Mouse (Mus musculus): ENCODE measurements at regions not wholly inside any gene's neighbourhood (a gene's known extent, or its start where the extent isn't known, plus 50 kb on each side); places are given as distances from the start of the nearest gene placed in this dataset.

- intact Hi-C loops (cut with DNase I) = loop anchor here (5.0 to 10.0 kb wide), 3 partner anchors 314 to 708 kb away; partner anchors contain the start of gene Tgfb2
- DNase-seq (ENCODE audit: low spot score in 2 of 2) = peak in 1 of 2 experiments; percentile 18
Measured at GRCm38 (mm10) chr1:186393005-186393404, 275.9 kb upstream of the Lyplal1 start.

GRCm38 (mm10) chr1:186384440-186384839, 267.3 kb upstream of the Lyplal1 start:
- intact Hi-C loops (cut with DNase I) = no loop called here
- no peak for DNase-seq (ENCODE audit: low spot score in 2 of 2)

GRCm38 (mm10) chr1:186383453-186383852, 266.3 kb upstream of the Lyplal1 start:
- no peak for DNase-seq (ENCODE audit: low spot score in 2 of 2)
- intact Hi-C loops (cut with DNase I) = no loop called here

GRCm38 (mm10) chr1:186383006-186383405, 265.9 kb upstream of the Lyplal1 start:
- DNase-seq (ENCODE audit: low spot score in 2 of 2) = no peak
- intact Hi-C loops (cut with DNase I) = no loop called here

- DNase-seq (ENCODE audit: low spot score in 2 of 2) = no peak
- intact Hi-C loops (cut with DNase I) = no loop called here
Measured at GRCm38 (mm10) chr1:186379938-186380847, 263.1 kb upstream of the Lyplal1 start.

DNA sequence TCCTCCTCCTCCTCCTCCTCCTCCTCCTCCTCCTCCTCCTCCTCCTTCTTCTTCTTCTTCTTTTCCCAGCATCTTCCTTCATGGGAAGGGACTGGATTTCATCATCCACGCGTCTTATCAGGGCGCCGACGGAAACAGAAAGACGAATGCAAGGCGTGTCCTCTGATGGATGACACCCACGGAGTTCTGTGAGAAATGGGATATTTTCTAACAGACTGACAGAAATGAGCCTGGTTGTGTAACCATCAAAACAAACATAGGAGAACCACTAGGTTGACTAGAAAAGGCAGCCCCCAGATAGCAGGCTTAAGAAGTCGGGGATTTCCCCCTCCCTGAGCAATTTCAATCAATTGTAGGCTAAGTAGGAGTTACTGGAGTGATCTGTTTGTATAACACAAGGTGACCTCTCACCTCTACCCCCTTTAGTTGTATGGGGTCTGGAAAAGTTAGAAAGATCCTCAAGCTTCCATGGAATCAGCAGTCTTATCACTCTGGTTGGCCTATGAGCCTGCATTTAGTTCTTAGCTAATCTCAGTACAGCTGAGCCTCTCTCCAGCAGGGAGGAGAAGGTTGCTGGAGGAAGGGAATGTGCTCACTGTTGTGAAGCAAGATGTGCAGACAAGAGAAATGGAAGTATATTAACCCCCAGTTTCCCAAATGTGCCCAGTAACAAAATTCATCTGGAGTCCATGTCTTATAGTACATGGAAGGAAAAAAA, 260.0 kb upstream of the Lyplal1 start:
- intact Hi-C loops (cut with DNase I) = no loop called here
- DNase-seq (ENCODE audit: low spot score in 2 of 2) = no peak

DNA sequence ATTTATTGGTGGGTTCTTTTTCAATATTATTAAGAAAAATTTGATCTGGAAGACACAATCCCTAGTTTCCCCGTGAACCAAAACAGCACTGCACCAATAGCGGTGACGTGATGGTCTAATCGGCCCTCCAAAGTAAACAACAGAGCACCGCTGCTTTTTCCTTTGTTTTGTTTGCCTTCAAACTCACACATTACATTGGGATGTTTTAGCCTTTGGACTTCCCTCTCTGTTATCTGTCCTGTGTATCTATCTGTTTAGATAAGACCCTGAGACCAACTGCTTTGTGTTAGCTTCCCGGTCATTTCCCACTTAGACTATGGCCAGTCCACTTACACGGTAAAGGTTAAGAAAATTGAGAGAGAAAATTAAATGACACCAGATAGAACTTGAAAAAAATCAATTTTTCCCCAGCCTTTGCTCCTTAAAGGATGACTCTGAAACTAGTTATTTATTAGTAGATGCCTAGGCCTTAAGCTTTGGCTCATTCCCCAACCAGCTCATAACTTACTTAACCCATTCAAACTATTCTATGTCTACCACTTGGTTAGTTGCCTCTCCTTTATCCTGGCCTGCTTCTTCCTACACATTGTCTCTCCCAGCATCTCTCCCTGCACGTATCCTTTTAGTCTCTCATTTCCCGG, 257.0 kb upstream of the Lyplal1 start:
- intact Hi-C loops (cut with DNase I) = no loop called here
- DNase-seq (ENCODE audit: low spot score in 2 of 2) = no peak

DNA sequence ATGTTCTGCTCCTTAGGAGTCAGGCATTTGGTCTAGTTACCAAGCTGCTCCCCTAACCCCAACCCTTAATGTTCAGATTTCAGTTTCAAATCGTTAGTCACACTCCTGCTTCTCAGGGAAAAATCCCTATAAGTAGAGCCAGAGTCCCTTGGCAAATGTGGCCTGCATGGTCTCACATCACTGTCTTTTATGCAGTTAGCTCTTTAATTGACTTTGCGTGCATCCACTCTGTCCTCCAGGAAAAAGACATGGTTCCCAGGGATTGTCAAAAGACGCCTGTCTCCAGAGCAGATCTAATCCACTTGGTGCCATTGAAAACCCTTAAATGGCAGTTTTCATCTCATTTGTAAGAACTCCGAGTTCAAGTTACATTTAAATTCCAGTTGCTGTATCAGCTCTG, 256.3 kb upstream of the Lyplal1 start:
- intact Hi-C loops (cut with DNase I) = no loop called here
- DNase-seq (ENCODE audit: low spot score in 2 of 2) = no peak

DNA sequence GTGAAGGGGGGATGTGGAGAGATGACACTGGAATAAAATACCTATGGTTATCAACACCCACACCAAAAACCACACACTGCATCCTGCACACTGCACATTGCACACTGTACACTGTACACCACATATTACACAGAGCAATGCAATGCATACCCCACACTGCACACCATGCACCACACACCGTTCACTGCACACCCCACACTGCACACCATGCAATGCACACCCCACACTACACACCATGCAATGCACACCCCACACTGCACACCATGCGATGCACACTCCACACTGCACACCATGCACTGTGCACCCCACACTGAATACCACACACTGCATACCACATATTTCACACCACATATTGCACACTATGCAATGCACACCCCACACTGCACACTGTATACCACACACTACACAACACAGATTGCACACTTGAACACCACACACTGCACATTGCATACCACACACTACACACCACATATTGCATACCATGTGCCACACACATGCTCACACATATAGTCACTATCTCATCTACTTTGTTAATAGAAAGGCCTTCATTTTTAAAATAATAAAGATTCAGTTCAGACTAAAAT, 255.8 kb upstream of the Lyplal1 start:
- intact Hi-C loops (cut with DNase I) = no loop called here
- DNase-seq (ENCODE audit: low spot score in 2 of 2) = no peak

- no peak for DNase-seq (ENCODE audit: low spot score in 2 of 2)
- intact Hi-C loops (cut with DNase I) = no loop called here
Measured at GRCm38 (mm10) chr1:186363356-186363755, 246.2 kb upstream of the Lyplal1 start.

GRCm38 (mm10) chr1:186358011-186358670, 241.0 kb upstream of the Lyplal1 start:
- peak in 1 of 2 experiments; percentile 11 for DNase-seq (ENCODE audit: low spot score in 2 of 2)
- intact Hi-C loops (cut with DNase I) = no loop called here

- DNase-seq (ENCODE audit: low spot score in 2 of 2) = no peak
- intact Hi-C loops (cut with DNase I) = no loop called here
Measured at GRCm38 (mm10) chr1:186354742-186355141, 237.6 kb upstream of the Lyplal1 start.

GRCm38 (mm10) chr1:186354072-186354471, 237.0 kb upstream of the Lyplal1 start:
- no peak for DNase-seq (ENCODE audit: low spot score in 2 of 2)
- intact Hi-C loops (cut with DNase I) = no loop called here

GRCm38 (mm10) chr1:186350381-186350780, 233.3 kb upstream of the Lyplal1 start:
- intact Hi-C loops (cut with DNase I) = no loop called here

GRCm38 (mm10) chr1:186349966-186350365, 232.9 kb upstream of the Lyplal1 start:
- intact Hi-C loops (cut with DNase I) = no loop called here
- DNase-seq (ENCODE audit: low spot score in 2 of 2) = no peak

More at GRCm38 (mm10) chr1:186350381-186350780, 233.3 kb upstream of the Lyplal1 start:
- no peak for DNase-seq (ENCODE audit: low spot score in 2 of 2)

DNA sequence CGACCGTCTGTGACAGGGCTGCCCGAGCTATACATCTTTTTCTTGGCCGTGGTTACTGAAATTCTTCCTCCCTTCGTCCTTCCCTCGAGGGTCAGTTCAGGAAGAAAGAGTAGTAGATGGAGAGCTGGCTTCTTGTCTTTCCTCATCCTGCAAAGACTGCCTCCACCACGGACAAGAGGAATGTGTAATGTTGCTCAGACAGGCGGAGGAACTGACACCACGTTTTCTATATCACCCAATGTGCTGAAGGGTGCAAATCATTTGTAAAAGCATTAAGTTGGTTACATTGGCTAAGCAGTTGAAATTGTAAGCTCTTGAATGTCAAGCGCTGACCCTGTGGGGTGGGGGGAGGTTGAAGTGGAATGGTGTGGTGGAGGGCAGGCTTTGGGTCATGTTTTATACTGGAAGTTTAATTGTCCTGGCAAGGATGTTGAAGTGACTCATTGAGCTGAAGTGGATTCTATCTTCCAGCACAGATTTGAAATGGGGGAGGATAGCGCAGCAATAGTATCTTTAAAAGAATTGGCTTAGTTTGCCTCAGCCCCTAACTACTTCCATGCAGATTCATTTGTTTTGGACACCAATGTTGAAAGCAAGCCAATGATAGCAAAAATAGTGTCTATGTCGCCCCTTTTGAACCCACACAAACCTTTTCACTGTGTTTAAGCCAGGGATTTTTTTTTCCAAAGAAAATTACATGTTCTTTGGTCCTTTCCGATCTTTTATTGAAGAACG, 230.5 kb upstream of the Lyplal1 start:
- intact Hi-C loops (cut with DNase I) = no loop called here

GRCm38 (mm10) chr1:186345449-186345848, 228.3 kb upstream of the Lyplal1 start:
- DNase-seq (ENCODE audit: low spot score in 2 of 2) = peak in 1 of 2 experiments; percentile 26
- intact Hi-C loops (cut with DNase I) = no loop called here

More for the DNA sequence above, 230.5 kb upstream of the Lyplal1 start:
- no peak for DNase-seq (ENCODE audit: low spot score in 2 of 2)

DNA sequence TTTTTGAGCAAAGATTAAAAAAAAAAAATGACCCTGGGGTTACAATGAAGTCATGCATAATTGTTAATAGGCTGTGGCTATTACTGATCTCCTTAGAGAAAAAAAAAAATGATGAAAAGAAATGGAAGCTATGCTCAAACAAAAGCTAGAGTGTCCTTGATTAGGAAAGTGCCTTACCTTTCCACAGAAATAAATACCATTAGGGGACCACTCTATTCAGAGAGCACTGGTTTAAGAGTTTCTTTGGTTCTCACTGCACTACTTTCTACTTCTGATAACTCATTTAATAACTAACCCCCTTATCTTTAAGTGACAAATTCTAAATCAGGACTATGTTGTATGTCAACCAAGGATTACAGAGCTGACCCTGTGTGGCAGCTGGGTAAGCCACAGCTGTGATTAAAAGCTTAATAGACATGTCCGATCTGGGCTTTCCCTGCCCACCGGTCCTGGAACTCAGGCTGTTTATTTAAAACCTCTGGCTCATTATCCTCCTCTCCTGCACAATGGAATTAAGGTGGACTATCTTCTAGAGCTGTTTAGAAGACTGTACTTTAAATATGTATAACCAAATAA, 225.9 kb upstream of the Lyplal1 start:
- no peak for DNase-seq (ENCODE audit: low spot score in 2 of 2)
- intact Hi-C loops (cut with DNase I) = no loop called here

Data from left cerebral cortex, postnatal 25 days (tissue).